Mouse (Mus musculus): ENCODE measurements around the gene Rab5if. TPM values are rescaled to one million over a fixed set of nuclear protein-coding genes. Genes with fewer than 3 reads are reported as not detected.
A peak's percentile ranks its signal among the peaks of the same experiment; 100 is the strongest.

The Rab5if gene
- polyA plus RNA-seq, 1 experiment from 2014 or later = 174 TPM

- peaks cover 22% of the 10 kb centered on the region; the same call in 1 of the 2 replicates for H3K4me1 ChIP-seq (replicated peaks; ENCODE audit: control insufficient read depth, insufficient read depth, low read length)
- 0 out of 2 replicates have a peak, but pooled peaks have one; percentile 22 for ATAC-seq (ENCODE audit: low FRiP score)
- WGBS = 1% methylated on average over 60 of the region's 79 CpGs
Measured at GRCm38 (mm10) chr2:156840301-156841027, 22.5 kb upstream of the Rab5if start.

GRCm38 (mm10) chr2:156841028-156841840 is 21.7 kb upstream of the Rab5if start:
- peaks cover 27% of the 10 kb centered on the region; the same call in 1 of the 2 replicates for H3K4me1 ChIP-seq (replicated peaks; ENCODE audit: control insufficient read depth, insufficient read depth, low read length)
- no peak for ATAC-seq (ENCODE audit: low FRiP score)

More at GRCm38 (mm10) chr2:156840301-156841027, 22.5 kb upstream of the Rab5if start:
- Histone ChIP-seq H3K27me3 (ENCODE audit: control insufficient read depth, insufficient read depth, low read length) (peaks cover 19% of the 10 kb centered on the region), H3K4me2 (replicated peaks) (peak overlapping the region; percentile 95), H3K36me3 (replicated peaks; ENCODE audit: control insufficient read depth, insufficient read depth) (no peaks in the 10 kb centered on the region), H3K9me3 (ENCODE audit: control insufficient read depth, low read length) (no peaks in the 10 kb centered on the region), H3K27ac (peak overlapping the region; percentile 74), H3K9ac (peak overlapping the region; percentile 69), H3K4me3 (replicated peaks; ENCODE audit: low read length) (peak overlapping the region; percentile 62)
- no peak for DNase-seq (ENCODE audit: low spot score)

GRCm38 (mm10) chr2:156841841-156842706 is 20.9 kb upstream of the Rab5if start:
- peaks cover 19% of the 10 kb centered on the region for H3K27me3 ChIP-seq (ENCODE audit: control insufficient read depth, insufficient read depth, low read length)
- ATAC-seq (ENCODE audit: low FRiP score) (no peak), DNase-seq (ENCODE audit: low spot score) (peak; percentile 50)
- H3K4me1 ChIP-seq (replicated peaks; ENCODE audit: control insufficient read depth, insufficient read depth, low read length) = peaks cover 27% of the 10 kb centered on the region; the same call in 1 of the 2 replicates
- peak overlapping the region; percentile 62 for H3K4me3 ChIP-seq (replicated peaks; ENCODE audit: low read length)
- H3K9me3 ChIP-seq (ENCODE audit: control insufficient read depth, low read length) = no peaks in the 10 kb centered on the region
- peak overlapping the region; percentile 95 for H3K4me2 ChIP-seq (replicated peaks)
- peak overlapping the region; percentile 69; the same call in 1 of the 2 replicates for H3K9ac ChIP-seq
- WGBS = 3% methylated on average over 20 of the region's 20 CpGs
- peak overlapping the region; percentile 74; the same call in 1 of the 2 replicates for H3K27ac ChIP-seq
- no peaks in the 10 kb centered on the region; the same call in 1 of the 2 replicates for H3K36me3 ChIP-seq (replicated peaks; ENCODE audit: control insufficient read depth, insufficient read depth)

More at GRCm38 (mm10) chr2:156841028-156841840, 21.7 kb upstream of the Rab5if start:
- H3K4me3 ChIP-seq (replicated peaks; ENCODE audit: low read length) = peak overlapping the region; percentile 62
- WGBS = under 1% methylated on average over 38 of the region's 42 CpGs
- H3K9me3 ChIP-seq (ENCODE audit: control insufficient read depth, low read length) = no peaks in the 10 kb centered on the region
- peaks cover 19% of the 10 kb centered on the region for H3K27me3 ChIP-seq (ENCODE audit: control insufficient read depth, insufficient read depth, low read length)
- no peaks in the 10 kb centered on the region for H3K36me3 ChIP-seq (replicated peaks; ENCODE audit: control insufficient read depth, insufficient read depth)
- H3K9ac ChIP-seq = peak overlapping the region; percentile 69
- DNase-seq (ENCODE audit: low spot score) = no peak
- H3K27ac ChIP-seq = peak overlapping the region; percentile 74
- peak overlapping the region; percentile 95 for H3K4me2 ChIP-seq (replicated peaks)

DNA sequence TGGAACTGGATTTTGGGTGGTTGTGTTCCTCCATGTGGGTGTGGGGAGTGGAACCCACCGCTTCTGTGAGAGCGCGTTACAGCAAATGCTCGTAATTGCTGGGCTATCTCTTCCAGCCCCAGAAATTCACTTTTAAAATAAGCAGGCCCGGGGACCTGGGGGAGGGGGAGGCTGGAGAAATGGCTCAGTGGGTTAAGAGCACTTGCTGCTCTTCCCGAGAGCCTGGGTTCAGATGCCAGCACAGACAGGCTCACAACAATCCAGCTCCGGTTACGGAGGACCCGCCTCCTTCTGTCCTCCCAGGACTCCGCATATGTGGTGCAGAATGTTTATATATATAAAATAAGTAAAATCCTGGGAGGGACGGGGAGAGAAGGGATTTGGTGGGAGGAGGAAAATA is 20.2 kb upstream of the Rab5if start:
- peaks cover 27% of the 10 kb centered on the region; the same call in 1 of the 2 replicates for H3K4me1 ChIP-seq (replicated peaks; ENCODE audit: control insufficient read depth, insufficient read depth, low read length)
- peaks cover 19% of the 10 kb centered on the region for H3K27me3 ChIP-seq (ENCODE audit: control insufficient read depth, insufficient read depth, low read length)
- no peaks in the 10 kb centered on the region for H3K9me3 ChIP-seq (ENCODE audit: control insufficient read depth, low read length)
- H3K4me2 ChIP-seq (replicated peaks) = peak overlapping the region; percentile 95
- DNase-seq (ENCODE audit: low spot score) (no peak), ATAC-seq (ENCODE audit: low FRiP score) (no peak)
- WGBS = 15% methylated on average over 11 of the region's 11 CpGs
- H3K4me3 ChIP-seq (replicated peaks; ENCODE audit: low read length) = no peak overlapping the region; the same call in 1 of the 2 replicates
- H3K27ac ChIP-seq = 0 out of 2 replicates have a peak overlapping the region, but pooled peaks have one; percentile 49
- H3K9ac ChIP-seq = no peak overlapping the region
- H3K36me3 ChIP-seq (replicated peaks; ENCODE audit: control insufficient read depth, insufficient read depth) = no peaks in the 10 kb centered on the region; the same call in 1 of the 2 replicates

GRCm38 (mm10) chr2:156843331-156843730 is 19.6 kb upstream of the Rab5if start:
- no peak overlapping the region for H3K27ac ChIP-seq
- DNase-seq (ENCODE audit: low spot score) (no peak), ATAC-seq (ENCODE audit: low FRiP score) (no peak)
- no peaks in the 10 kb centered on the region; the same call in 1 of the 2 replicates for H3K36me3 ChIP-seq (replicated peaks; ENCODE audit: control insufficient read depth, insufficient read depth)
- H3K9ac ChIP-seq = no peak overlapping the region
- peaks cover 27% of the 10 kb centered on the region; the same call in 1 of the 2 replicates for H3K4me1 ChIP-seq (replicated peaks; ENCODE audit: control insufficient read depth, insufficient read depth, low read length)
- H3K27me3 ChIP-seq (ENCODE audit: control insufficient read depth, insufficient read depth, low read length) = peaks cover 19% of the 10 kb centered on the region
- no peak overlapping the region for H3K4me3 ChIP-seq (replicated peaks; ENCODE audit: low read length)
- 79% methylated on average over 10 of the region's 10 CpGs for WGBS
- H3K4me2 ChIP-seq (replicated peaks) = 0 out of 2 replicates have a peak overlapping the region, but pooled peaks have one; percentile 95
- H3K9me3 ChIP-seq (ENCODE audit: control insufficient read depth, low read length) = no peaks in the 10 kb centered on the region

GRCm38 (mm10) chr2:156844715-156845114 is 18.2 kb upstream of the Rab5if start:
- H3K4me1 ChIP-seq (replicated peaks; ENCODE audit: control insufficient read depth, insufficient read depth, low read length) = peaks cover 26% of the 10 kb centered on the region; the same call in 1 of the 2 replicates
- peaks cover 14% of the 10 kb centered on the region for H3K27me3 ChIP-seq (ENCODE audit: control insufficient read depth, insufficient read depth, low read length)
- ATAC-seq (ENCODE audit: low FRiP score) = no peak
- no peaks in the 10 kb centered on the region for H3K9me3 ChIP-seq (ENCODE audit: control insufficient read depth, low read length)
- 34% methylated on average over 10 of the region's 10 CpGs for WGBS
- H3K36me3 ChIP-seq (replicated peaks; ENCODE audit: control insufficient read depth, insufficient read depth) = peaks cover 7% of the 10 kb centered on the region; the same call in 1 of the 2 replicates
- no peak overlapping the region for H3K27ac ChIP-seq
- no peak overlapping the region for H3K4me2 ChIP-seq (replicated peaks)
- H3K4me3 ChIP-seq (replicated peaks; ENCODE audit: low read length) = no peak overlapping the region
- no peak for DNase-seq (ENCODE audit: low spot score)
- no peak overlapping the region for H3K9ac ChIP-seq

- Histone ChIP-seq H3K4me2 (replicated peaks) (no peak overlapping the region), H3K36me3 (replicated peaks; ENCODE audit: control insufficient read depth, insufficient read depth) (peaks cover 25% of the 10 kb centered on the region; the same call in 1 of the 2 replicates), H3K27me3 (ENCODE audit: control insufficient read depth, insufficient read depth, low read length) (no peaks in the 10 kb centered on the region), H3K27ac (no peak overlapping the region), H3K9me3 (ENCODE audit: control insufficient read depth, low read length) (no peaks in the 10 kb centered on the region), H3K4me1 (replicated peaks; ENCODE audit: control insufficient read depth, insufficient read depth, low read length) (0 out of 2 replicates have a peak, but pooled peaks cover 13% of the 10 kb centered on the region), H3K9ac (no peak overlapping the region), H3K4me3 (replicated peaks; ENCODE audit: low read length) (no peak overlapping the region)
- no peak for DNase-seq (ENCODE audit: low spot score)
- WGBS = 57% methylated on average over 6 of the region's 6 CpGs
- no peak for ATAC-seq (ENCODE audit: low FRiP score)
Measured at GRCm38 (mm10) chr2:156847653-156848052, 15.3 kb upstream of the Rab5if start.

DNA sequence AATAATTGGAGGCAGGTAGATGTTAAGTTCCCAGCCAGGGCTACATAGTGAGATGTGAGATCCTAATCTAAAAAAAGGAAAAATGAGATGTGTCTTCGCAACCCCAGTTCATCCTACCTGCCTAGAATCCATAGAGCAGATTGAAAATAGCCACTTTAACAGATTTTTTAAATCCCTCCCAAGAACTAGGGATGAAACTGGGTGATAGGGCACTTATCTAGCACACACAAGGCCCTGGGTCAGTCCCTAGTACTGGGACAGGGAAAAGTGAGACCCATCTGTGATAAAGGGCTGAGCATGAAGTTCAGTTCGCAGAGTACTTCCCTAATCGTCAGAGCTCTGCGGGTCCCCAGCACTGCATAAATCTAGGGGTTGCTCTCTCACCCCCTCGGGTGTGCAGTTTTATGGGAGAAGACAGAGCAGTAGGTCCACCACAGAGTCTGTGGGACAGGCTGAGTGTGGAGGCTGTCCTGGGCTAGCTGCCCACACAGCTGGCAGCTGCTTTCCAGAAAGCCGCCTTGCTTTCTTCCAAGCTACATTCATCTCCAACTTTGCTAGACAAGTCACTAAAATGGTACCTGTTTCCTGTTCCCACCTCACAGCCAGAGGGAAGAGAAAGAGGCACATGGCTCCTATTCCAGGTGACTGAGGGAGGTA is 14.3 kb upstream of the Rab5if start:
- Histone ChIP-seq H3K9me3 (ENCODE audit: control insufficient read depth, low read length) (no peaks in the 10 kb centered on the region), H3K4me1 (replicated peaks; ENCODE audit: control insufficient read depth, insufficient read depth, low read length) (0 out of 2 replicates have a peak, but pooled peaks cover 12% of the 10 kb centered on the region), H3K4me3 (replicated peaks; ENCODE audit: low read length) (no peak overlapping the region), H3K36me3 (replicated peaks; ENCODE audit: control insufficient read depth, insufficient read depth) (peaks cover 28% of the 10 kb centered on the region; the same call in 1 of the 2 replicates), H3K27me3 (ENCODE audit: control insufficient read depth, insufficient read depth, low read length) (no peaks in the 10 kb centered on the region), H3K27ac (no peak overlapping the region), H3K4me2 (replicated peaks) (no peak overlapping the region), H3K9ac (no peak overlapping the region)
- WGBS = 95% methylated on average over 6 of the region's 6 CpGs
- ATAC-seq (ENCODE audit: low FRiP score) (no peak), DNase-seq (ENCODE audit: low spot score) (no peak)

Data from hindbrain, embryonic 14.5 days (tissue).